Mouse (Mus musculus) stomach, postnatal 0 days (tissue): ENCODE measurements at regions not wholly inside any gene's neighbourhood (a gene's known extent, or its start where the extent isn't known, plus 50 kb on each side); places are given as distances from the start of the nearest gene placed in this dataset.

Source experiments
- ATAC-seq: fragments of 200-750 bp; cut with Nextera tagmentation; 2 replicates; pipeline ENCODE4 v1.8.0; 2017; ENCODE audit not compliant: low FRiP score, low TSS enrichment
- DNase-seq: peaks from one replicate; pipeline ENCODE4 v3.0.0-alpha.2; 2016; ENCODE audit warnings: low spot score
- H3K27ac ChIP-seq: fragments of 300-500 bp; sonication (generic); replicated peaks from 2 replicates; pipeline ENCODE4 v1.5.1; 2014; ENCODE audit warnings: mild to moderate bottlenecking, control low read depth
- H3K27me3 ChIP-seq: fragments of 300-500 bp; sonication (generic); 2 replicates; pipeline ENCODE4 v1.6.1; 2014; ENCODE audit warnings: low read length; ENCODE audit not compliant: control insufficient read depth, insufficient read depth
- H3K36me3 ChIP-seq: fragments of 300-500 bp; sonication (generic); 2 replicates; pipeline ENCODE4 v1.6.1; 2014; ENCODE audit warnings: low read length, mixed read lengths; ENCODE audit not compliant: control insufficient read depth, insufficient read depth
- H3K4me1 ChIP-seq: fragments of 300-500 bp; sonication (generic); replicated peaks from 2 replicates; pipeline ENCODE4 v1.6.1; 2014; ENCODE audit warnings: antibody characterized with exemption; ENCODE audit not compliant: control insufficient read depth, insufficient read depth
- H3K4me2 ChIP-seq: fragments of 300-500 bp; sonication (generic); replicated peaks from 2 replicates; pipeline ENCODE4 v1.6.1; 2014; ENCODE audit warnings: low read depth, mild to moderate bottlenecking, control low read depth, moderate library complexity
- H3K4me3 ChIP-seq: fragments of 300-500 bp; sonication (generic); 2 replicates; pipeline ENCODE4 v1.5.1; 2014; ENCODE audit warnings: low read depth, low read length, control low read depth
- H3K9ac ChIP-seq: fragments of 300-500 bp; sonication (generic); 2 replicates; pipeline ENCODE4 v1.6.1; 2014; ENCODE audit warnings: mild to moderate bottlenecking, low read length, control low read depth, mixed read lengths
- H3K9me3 ChIP-seq: fragments of 300-500 bp; sonication (generic); 2 replicates; pipeline ENCODE4 v1.6.1; 2016; ENCODE audit warnings: low read length; ENCODE audit not compliant: control insufficient read depth
- CTCF ChIP-seq: IDR thresholded peaks from 2 replicates; pipeline ENCODE4 v1.5.1; 2016; ENCODE audit warnings: antibody characterized with exemption, low read depth, mild to moderate bottlenecking, moderate library complexity
- EP300 ChIP-seq: optimal IDR thresholded peaks from 2 replicates; pipeline ENCODE3; 2016; ENCODE audit warnings: antibody characterized with exemption
- WGBS: fragments of 180-500 bp; shearing (Covaris S2); extraction: QIAGEN DNeasy Blood & Tissue Kit; methylation state at CpG from one replicate; pipeline ENCODE4 v1.1.7; 2014; 5-methylcytosine and 5-hydroxymethylcytosine counted together

DNA sequence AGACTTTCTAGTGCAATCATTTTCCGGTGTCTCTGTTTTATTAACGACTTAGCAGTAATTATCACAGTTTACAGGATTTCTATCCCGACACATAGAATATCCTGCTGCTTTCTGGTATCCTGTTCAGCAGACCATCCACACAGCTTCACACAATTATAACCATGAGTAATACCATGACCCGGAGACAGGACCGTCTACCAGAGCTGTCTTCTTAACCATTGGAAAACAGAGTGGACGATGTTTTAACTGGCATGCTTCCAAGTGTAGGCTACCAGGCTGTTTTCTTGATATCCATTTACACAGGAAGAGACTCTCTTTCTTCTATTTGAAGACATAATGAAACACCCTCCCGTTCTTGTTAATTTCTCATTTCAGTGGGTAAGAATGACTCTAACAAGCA, 51.7 kb upstream of the Ank start:
- no peak overlapping the region for H3K9ac ChIP-seq
- DNase-seq = no peak
- TF ChIP-seq CTCF (no peak), EP300 (no peak)

More for the DNA sequence above, 51.7 kb upstream of the Ank start:
- H3K27me3 ChIP-seq = no peaks in the 10 kb centered on the region
- no peaks in the 10 kb centered on the region for H3K9me3 ChIP-seq
- no peak overlapping the region for H3K27ac ChIP-seq
- WGBS = 65% methylated on average over 7 of the region's 7 CpGs
- no peak overlapping the region for H3K4me3 ChIP-seq
- no peaks in the 10 kb centered on the region for H3K36me3 ChIP-seq
- ATAC-seq = no peak
- no peaks in the 10 kb centered on the region; the same call in 1 of the 2 replicates for H3K4me1 ChIP-seq
- H3K4me2 ChIP-seq = no peak overlapping the region
